ENCODE assay signal across 11 mouse cellular contexts in genomic region chr8:121086004-121086900, GRCm38 (mm10). TPM values are rescaled to one million over a fixed set of nuclear protein-coding genes. Genes with fewer than 3 reads are reported as not detected.
DNase-seq lines count a peak whose midpoint lies in the region; ATAC-seq and TF ChIP-seq lines count a peak whose summit lies in the region.
"Had no signal": no experiment of that assay in that cellular context is flagged by ENCODE, and none has a peak within 500 bp of the region (broad histone marks: within the 10 kb centered on the region; RNA-seq: fewer than 3 reads in every experiment).

No protein-coding gene starts in this region.

- H3K27ac ChIP-seq in heart, embryonic 12.5 days (ENCODE audit: poor library complexity, severe bottlenecking), result no peak overlapping the region
- no peak overlapping the region for H3K27ac ChIP-seq in midbrain, embryonic 11.5 days (ENCODE audit: low read depth, low read length)
- no peak overlapping the region for H3K27ac ChIP-seq in midbrain, embryonic 14.5 days (replicated peaks; ENCODE audit: low read depth, low read length)
- no peak overlapping the region for H3K27ac ChIP-seq in liver, postnatal 0 days (ENCODE audit: low read depth)
- peak overlapping the region; percentile 99 for H3K27ac ChIP-seq in stomach, embryonic 16.5 days (ENCODE audit: low read length)
- H3K27ac ChIP-seq: forebrain, embryonic 13.5 days had no signal

- H3K4me3 ChIP-seq in heart, embryonic 12.5 days, result peak overlapping the region; percentile 4; the same call in 1 of the 2 replicates
- no peak overlapping the region for H3K4me3 ChIP-seq in midbrain, embryonic 11.5 days (ENCODE audit: low read depth, low read length)
- H3K4me3 ChIP-seq in midbrain, embryonic 14.5 days (replicated peaks; ENCODE audit: low read depth, low read length), result no peak overlapping the region
- H3K4me3 ChIP-seq in liver, postnatal 0 days (ENCODE audit: low read depth, low read length), result peak overlapping the region; percentile 49
- H3K4me3 ChIP-seq in stomach, embryonic 16.5 days (replicated peaks; ENCODE audit: low read length), result peak overlapping the region; percentile 70
- H3K4me3 ChIP-seq: forebrain, embryonic 13.5 days had no signal

- peaks cover 97% of the 10 kb centered on the region for H3K27me3 ChIP-seq in heart, embryonic 12.5 days (replicated peaks)
- peaks cover 99% of the 10 kb centered on the region for H3K27me3 ChIP-seq in midbrain, embryonic 11.5 days (ENCODE audit: control insufficient read depth, insufficient read depth, low read length)
- peaks cover 98% of the 10 kb centered on the region for H3K27me3 ChIP-seq in midbrain, embryonic 14.5 days (ENCODE audit: control insufficient read depth, insufficient read depth, low read length)
- peaks cover 99% of the 10 kb centered on the region for H3K27me3 ChIP-seq in liver, postnatal 0 days (ENCODE audit: insufficient read depth, low read length)
- peaks cover 87% of the 10 kb centered on the region for H3K27me3 ChIP-seq in stomach, embryonic 16.5 days (ENCODE audit: control insufficient read depth, insufficient read depth, low read length)

- H3K4me1 ChIP-seq in heart, embryonic 12.5 days (replicated peaks), result peaks cover 22% of the 10 kb centered on the region
- peaks cover 23% of the 10 kb centered on the region for H3K4me1 ChIP-seq in midbrain, embryonic 11.5 days (ENCODE audit: control insufficient read depth, insufficient read depth, low read length)
- peaks cover 9% of the 10 kb centered on the region; the same call in 1 of the 2 replicates for H3K4me1 ChIP-seq in midbrain, embryonic 14.5 days (ENCODE audit: control insufficient read depth, insufficient read depth, low read length)
- no peaks in the 10 kb centered on the region for H3K4me1 ChIP-seq in liver, postnatal 0 days (ENCODE audit: insufficient read depth)
- peaks cover 7% of the 10 kb centered on the region; the same call in 1 of the 2 replicates for H3K4me1 ChIP-seq in stomach, embryonic 16.5 days (ENCODE audit: control insufficient read depth, insufficient read depth, low read length)

- no peaks in the 10 kb centered on the region for H3K9me3 ChIP-seq in heart, embryonic 12.5 days (replicated peaks)
- H3K9me3 ChIP-seq in midbrain, embryonic 11.5 days (ENCODE audit: control insufficient read depth, low read length), result no peaks in the 10 kb centered on the region
- no peaks in the 10 kb centered on the region for H3K9me3 ChIP-seq in midbrain, embryonic 14.5 days (ENCODE audit: control insufficient read depth, low read length)
- no peaks in the 10 kb centered on the region for H3K9me3 ChIP-seq in liver, postnatal 0 days (ENCODE audit: low read length)
- H3K9me3 ChIP-seq in stomach, embryonic 16.5 days (replicated peaks; ENCODE audit: control insufficient read depth, low read length), result no peaks in the 10 kb centered on the region
- H3K9me3 ChIP-seq: forebrain, embryonic 13.5 days had no signal

- no peak for TF ChIP-seq EP300 in liver, postnatal 0 days (IDR thresholded peaks at IDR 0.05; ENCODE audit: low read depth)

- no peak for DNase-seq in heart, adult 9 months (ENCODE audit: low spot score in 2 of 2)
- peak; percentile 93 for DNase-seq in midbrain, embryonic 11.5 days (ENCODE audit: low spot score, missing footprints)
- no peak for DNase-seq in midbrain, embryonic 14.5 days
- DNase-seq in liver, postnatal 0 days, result no peak
- DNase-seq in layer of hippocampus, adult 9-10 months (ENCODE audit: low spot score), result no peak
- no peak for DNase-seq in frontal cortex, postnatal 14 days (ENCODE audit: low spot score in 2 of 2)
- DNase-seq: B cell, adult 2 months; thymus, adult 2 months had no signal

- no peak for TF ChIP-seq CTCF in liver, postnatal 0 days (IDR thresholded peaks at IDR 0.05; ENCODE audit: low read depth)

- 30% methylated on average over 19 of the region's 19 CpGs for WGBS in heart, embryonic 12.5 days
- 4% methylated on average over 19 of the region's 19 CpGs for WGBS in midbrain, embryonic 11.5 days
- 8% methylated on average over 19 of the region's 19 CpGs for WGBS in midbrain, embryonic 14.5 days
- 33% methylated on average over 19 of the region's 19 CpGs for WGBS in liver, postnatal 0 days (ENCODE audit: insufficient replicate concordance)
- 21% methylated on average over 19 of the region's 19 CpGs for WGBS in stomach, embryonic 16.5 days

- no peak for ATAC-seq in heart, embryonic 12.5 days (ENCODE audit: insufficient number of reproducible peaks, low FRiP score)
- no peak for ATAC-seq in midbrain, embryonic 11.5 days (ENCODE audit: low FRiP score)
- ATAC-seq in midbrain, embryonic 14.5 days (ENCODE audit: low FRiP score, low TSS enrichment), result no peak
- ATAC-seq in liver, postnatal 0 days, result no peak
- ATAC-seq in stomach, embryonic 16.5 days (ENCODE audit: insufficient read depth, low FRiP score), result no peak
- ATAC-seq: forebrain, embryonic 13.5 days had no signal

- no peaks in the 10 kb centered on the region for H3K36me3 ChIP-seq in heart, embryonic 12.5 days
- H3K36me3 ChIP-seq in midbrain, embryonic 11.5 days (ENCODE audit: control insufficient read depth, insufficient read depth, low read length), result no peaks in the 10 kb centered on the region
- no peaks in the 10 kb centered on the region for H3K36me3 ChIP-seq in midbrain, embryonic 14.5 days (ENCODE audit: control insufficient read depth, insufficient read depth, low read length)
- H3K36me3 ChIP-seq in liver, postnatal 0 days (replicated peaks; ENCODE audit: insufficient read depth, low read length), result no peaks in the 10 kb centered on the region
- H3K36me3 ChIP-seq in stomach, embryonic 16.5 days (ENCODE audit: control insufficient read depth, insufficient read depth, low read length), result no peaks in the 10 kb centered on the region; the same call in 1 of the 2 replicates

- H3K4me2 ChIP-seq in heart, embryonic 12.5 days, result no peak overlapping the region
- no peak overlapping the region for H3K4me2 ChIP-seq in midbrain, embryonic 11.5 days
- H3K4me2 ChIP-seq in midbrain, embryonic 14.5 days (ENCODE audit: low read length), result no peak overlapping the region
- peak overlapping the region; percentile 18 for H3K4me2 ChIP-seq in liver, postnatal 0 days (ENCODE audit: low read depth, low read length)
- peak overlapping the region; percentile 67 for H3K4me2 ChIP-seq in stomach, embryonic 16.5 days (ENCODE audit: low read depth, low read length)
- H3K4me2 ChIP-seq: forebrain, embryonic 13.5 days had no signal

- H3K9ac ChIP-seq in heart, embryonic 12.5 days, result no peak overlapping the region
- no peak overlapping the region for H3K9ac ChIP-seq in midbrain, embryonic 11.5 days (ENCODE audit: low read length)
- no peak overlapping the region for H3K9ac ChIP-seq in midbrain, embryonic 14.5 days (replicated peaks; ENCODE audit: low read length)
- H3K9ac ChIP-seq in liver, postnatal 0 days (replicated peaks), result peak overlapping the region; percentile 26; the same call in 1 of the 2 replicates
- H3K9ac ChIP-seq in stomach, embryonic 16.5 days (ENCODE audit: low read length), result peak overlapping the region; percentile 88
- H3K9ac ChIP-seq: forebrain, embryonic 13.5 days had no signal

RNA-seq across cellular contexts. Expression of gene Foxf1, which starts 2.1 kb away (rescaled TPM):
- 0.68 and 3.7 TPM in 2 replicates for polyA plus RNA-seq in heart, embryonic 12.5 days (2016; fragmentation: Nextera tagmentation; extraction: Ambion mirVana)
- polyA plus RNA-seq in midbrain, embryonic 11.5 days (2014; fragmentation: Nextera tagmentation; extraction: Ambion mirVana), result 0.17 and 0.20 TPM in 2 replicates
- polyA plus RNA-seq in midbrain, embryonic 14.5 days (2014; fragmentation: Nextera tagmentation; extraction: Ambion mirVana), result 0.12 and 0.97 TPM in 2 replicates
- 2.7 and 3.1 TPM in 2 replicates for polyA plus RNA-seq in liver, postnatal 0 days (2015; fragmentation: Nextera tagmentation; extraction: Ambion mirVana)
- polyA plus RNA-seq in stomach, embryonic 16.5 days (2015; fragmentation: Nextera tagmentation; extraction: Ambion mirVana), result 98.1 and 101 TPM in 2 replicates

RNA-seq across cellular contexts. Expression of gene Mthfsd, which starts 21.9 kb away (rescaled TPM):
- polyA plus RNA-seq in heart, embryonic 12.5 days (2016; fragmentation: Nextera tagmentation; extraction: Ambion mirVana), result 45.2 and 45.8 TPM in 2 replicates
- polyA plus RNA-seq in midbrain, embryonic 11.5 days (2014; fragmentation: Nextera tagmentation; extraction: Ambion mirVana), result 47.4 and 50.4 TPM in 2 replicates
- polyA plus RNA-seq in midbrain, embryonic 14.5 days (2014; fragmentation: Nextera tagmentation; extraction: Ambion mirVana), result 50.2 and 52.5 TPM in 2 replicates
- polyA plus RNA-seq in liver, postnatal 0 days (2015; fragmentation: Nextera tagmentation; extraction: Ambion mirVana), result 12.9 and 13.7 TPM in 2 replicates
- 51.1 and 57.5 TPM in 2 replicates for polyA plus RNA-seq in stomach, embryonic 16.5 days (2015; fragmentation: Nextera tagmentation; extraction: Ambion mirVana)

RNA-seq across cellular contexts. Expression of gene Foxc2, which starts 29.7 kb away (rescaled TPM):
- polyA plus RNA-seq in heart, embryonic 12.5 days (2016; fragmentation: Nextera tagmentation; extraction: Ambion mirVana), result 20.7 and 20.8 TPM in 2 replicates
- polyA plus RNA-seq in midbrain, embryonic 11.5 days (2014; fragmentation: Nextera tagmentation; extraction: Ambion mirVana), result 7.0 and 7.1 TPM in 2 replicates
- polyA plus RNA-seq in midbrain, embryonic 14.5 days (2014; fragmentation: Nextera tagmentation; extraction: Ambion mirVana), result 1.5 TPM in 1 of 2 replicates, not detected in the other
- 0.04 and 0.05 TPM in 2 replicates for polyA plus RNA-seq in liver, postnatal 0 days (2015; fragmentation: Nextera tagmentation; extraction: Ambion mirVana)
- polyA plus RNA-seq in stomach, embryonic 16.5 days (2015; fragmentation: Nextera tagmentation; extraction: Ambion mirVana), result 0.12 and 0.14 TPM in 2 replicates

RNA-seq across cellular contexts. Expression of gene Foxl1, which starts 41.5 kb away (rescaled TPM):
- polyA plus RNA-seq in heart, embryonic 12.5 days (2016; fragmentation: Nextera tagmentation; extraction: Ambion mirVana), result 0.78 and 1.2 TPM in 2 replicates
- 0.46 and 0.79 TPM in 2 replicates for polyA plus RNA-seq in midbrain, embryonic 11.5 days (2014; fragmentation: Nextera tagmentation; extraction: Ambion mirVana)
- polyA plus RNA-seq in midbrain, embryonic 14.5 days (2014; fragmentation: Nextera tagmentation; extraction: Ambion mirVana), result not detected in 2 replicates
- polyA plus RNA-seq in liver, postnatal 0 days (2015; fragmentation: Nextera tagmentation; extraction: Ambion mirVana), result not detected in 2 replicates
- 3.4 and 4.0 TPM in 2 replicates for polyA plus RNA-seq in stomach, embryonic 16.5 days (2015; fragmentation: Nextera tagmentation; extraction: Ambion mirVana)

Comparison
In these comparisons a context has a peak if more than half of its experiments do, and no peak if none do; other contexts are left out.
1. H3K4me2 ChIP-seq: peak in liver, postnatal 0 days (single experiment) and stomach, embryonic 16.5 days (single experiment); none in heart, embryonic 12.5 days (single experiment), midbrain, embryonic 11.5 days (single experiment) and midbrain, embryonic 14.5 days (single experiment).
2. H3K4me3 ChIP-seq: peak in heart, embryonic 12.5 days (single experiment), liver, postnatal 0 days (single experiment) and stomach, embryonic 16.5 days (single experiment); none in midbrain, embryonic 11.5 days (single experiment) and midbrain, embryonic 14.5 days (single experiment).
3. H3K9ac ChIP-seq: peak in liver, postnatal 0 days (single experiment) and stomach, embryonic 16.5 days (single experiment); none in heart, embryonic 12.5 days (single experiment), midbrain, embryonic 11.5 days (single experiment) and midbrain, embryonic 14.5 days (single experiment).
4. RNA of gene Foxf1, which starts 2.1 kb away (polyA plus RNA-seq): 98.1 to 101 TPM in stomach, embryonic 16.5 days; 2.7 to 3.1 TPM in liver, postnatal 0 days, 0.12 to 0.97 TPM in midbrain, embryonic 14.5 days, 0.68 to 3.7 TPM in heart, embryonic 12.5 days and 0.17 to 0.20 TPM in midbrain, embryonic 11.5 days; every median in the first group is over 10 times any median in the second.